Mouse (Mus musculus) inflammation-experienced regulatory T-cells, adult 6 months (primary cell): ENCODE data around the gene Pithd1. TPM values are rescaled to one million over a fixed set of nuclear protein-coding genes. Genes with fewer than 3 reads are reported as not detected.
"Not testable (repeated sequence)": the region's sequence is repeated elsewhere in the genome, so short reads cannot be mapped to it uniquely, and the experiment has no call there.

Source experiments
- ATAC-seq: one replicate; pipeline ENCODE4 v1.8.0; 2017
- polyA plus RNA-seq, 3 experiments: library from polyadenylated mRNA; unstranded; fragments of 100-300 nt; shearing (Covaris generic); gene quantifications; one replicate each; pipeline ENCODE4 v1.2.1; 2017

The Pithd1 gene
- polyA plus RNA-seq, 3 experiments from 2014 or later = 8.3 to 16.7 (median 9.8) TPM

DNA sequence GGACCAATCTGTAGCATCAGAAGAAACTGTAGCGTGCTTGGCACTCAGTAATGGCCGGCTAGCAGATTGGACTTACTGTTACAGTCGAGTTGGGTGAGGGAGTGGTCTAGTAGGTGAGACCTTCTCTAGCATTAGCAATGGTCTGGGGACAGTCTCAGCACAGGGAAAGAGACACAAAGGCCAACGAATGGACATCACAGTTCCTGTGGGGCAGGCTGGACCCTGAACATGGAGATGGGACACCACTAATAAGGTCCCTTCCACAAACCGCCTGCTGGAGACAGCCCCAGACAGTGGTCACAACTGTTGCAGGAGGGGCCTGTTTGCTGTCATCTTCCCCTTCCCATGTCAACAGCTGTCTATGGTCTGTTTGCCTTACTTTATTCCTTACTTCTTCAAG is 25.4 kb downstream of the Pithd1 start:
- no peak for ATAC-seq

GRCm38 (mm10) chr4:135960717-135961116 is 26.3 kb downstream of the Pithd1 start:
- ATAC-seq = peak; percentile 52

GRCm38 (mm10) chr4:135958354-135958753 is 28.7 kb downstream of the Pithd1 start:
- ATAC-seq = no peak

GRCm38 (mm10) chr4:135955886-135956285 is 31.2 kb downstream of the Pithd1 start:
- no peak for ATAC-seq

DNA sequence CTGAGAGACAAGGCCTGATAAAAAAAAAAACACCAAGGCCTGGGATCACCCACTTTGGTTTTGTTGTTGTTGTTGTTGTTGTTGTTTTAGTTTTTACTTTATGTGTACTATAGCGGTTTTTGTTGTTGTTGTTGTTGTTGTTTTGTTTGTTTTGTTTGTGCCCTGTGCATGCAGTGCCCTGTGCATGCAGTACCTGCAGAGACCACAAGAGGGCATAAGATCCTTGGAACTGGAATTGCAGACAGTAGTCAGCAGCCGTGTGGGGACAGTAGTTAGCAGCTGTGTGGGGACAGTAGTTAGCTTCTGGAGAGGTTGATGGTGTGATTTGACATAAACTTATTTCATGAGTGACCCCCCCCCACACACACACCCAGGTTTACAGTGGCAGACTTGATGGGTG is 32.8 kb downstream of the Pithd1 start:
- peak; percentile 65 for ATAC-seq

DNA sequence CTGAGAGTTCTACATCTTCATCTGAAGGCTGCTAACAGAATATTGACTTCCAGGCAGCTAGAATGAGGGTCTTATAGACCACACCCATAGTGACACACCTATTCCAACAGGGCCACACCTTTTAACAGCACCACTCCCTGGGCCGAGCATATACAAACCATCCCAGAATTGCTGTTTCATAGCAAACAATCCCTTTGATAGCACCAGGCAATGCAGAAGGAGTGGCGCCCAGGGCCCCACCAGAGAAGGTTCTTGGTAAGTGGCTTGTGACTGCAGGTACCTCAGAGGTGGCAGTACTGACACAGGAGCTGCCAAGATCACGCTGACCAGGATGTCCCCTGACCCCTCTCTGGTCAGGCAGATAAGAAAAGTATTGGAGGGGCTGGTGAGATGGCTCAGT is 33.9 kb downstream of the Pithd1 start:
- ATAC-seq = no peak

DNA sequence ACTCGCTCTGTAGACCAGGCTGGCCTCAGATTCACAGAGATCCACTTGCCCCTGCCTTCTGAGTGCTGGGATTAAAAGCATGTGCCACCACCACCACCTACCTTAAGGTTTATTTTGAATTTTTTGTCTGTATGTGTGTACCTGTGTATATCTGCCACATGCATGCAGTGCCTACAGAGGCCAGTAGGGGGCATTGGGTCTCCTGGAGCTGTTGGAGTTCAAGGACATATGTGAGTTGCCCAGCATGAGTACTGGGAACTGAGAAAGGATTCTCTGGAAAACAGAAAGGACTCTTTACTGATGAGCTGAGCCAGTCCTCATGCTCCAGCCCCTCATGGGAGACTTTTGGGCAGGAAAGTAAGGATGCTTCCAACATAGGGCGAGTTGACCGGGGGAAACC is 35.6 kb downstream of the Pithd1 start:
- ATAC-seq = no peak

GRCm38 (mm10) chr4:135950365-135950764 is 36.7 kb downstream of the Pithd1 start:
- ATAC-seq = no peak

- ATAC-seq = no peak
These were observed 37.2 kb downstream of the Pithd1 start for GRCm38 (mm10) chr4:135949911-135950310.

DNA sequence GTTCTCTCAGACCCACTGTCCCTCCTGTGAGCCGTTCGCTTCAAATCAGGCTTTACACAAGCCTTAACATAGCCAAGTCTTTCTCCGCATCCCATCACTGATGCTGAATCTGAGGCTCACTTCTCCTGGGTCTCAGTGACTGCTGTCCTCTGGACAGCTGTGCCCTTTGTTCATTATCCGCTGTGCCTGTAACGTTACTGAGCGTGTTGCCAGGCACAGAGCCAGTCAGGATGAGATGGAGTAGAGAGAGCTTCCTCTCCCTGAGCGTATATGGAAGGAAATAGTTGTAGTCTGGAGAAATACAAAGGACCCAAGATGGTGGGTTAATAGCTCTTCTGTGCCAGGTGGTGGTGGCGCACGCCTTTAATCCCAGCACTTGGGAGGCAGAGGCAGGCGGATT is 37.6 kb downstream of the Pithd1 start:
- ATAC-seq = no peak

GRCm38 (mm10) chr4:135948142-135948541 is 38.9 kb downstream of the Pithd1 start:
- no peak for ATAC-seq

- ATAC-seq = no peak
These were observed 40.3 kb downstream of the Pithd1 start for GRCm38 (mm10) chr4:135946659-135947301.

DNA sequence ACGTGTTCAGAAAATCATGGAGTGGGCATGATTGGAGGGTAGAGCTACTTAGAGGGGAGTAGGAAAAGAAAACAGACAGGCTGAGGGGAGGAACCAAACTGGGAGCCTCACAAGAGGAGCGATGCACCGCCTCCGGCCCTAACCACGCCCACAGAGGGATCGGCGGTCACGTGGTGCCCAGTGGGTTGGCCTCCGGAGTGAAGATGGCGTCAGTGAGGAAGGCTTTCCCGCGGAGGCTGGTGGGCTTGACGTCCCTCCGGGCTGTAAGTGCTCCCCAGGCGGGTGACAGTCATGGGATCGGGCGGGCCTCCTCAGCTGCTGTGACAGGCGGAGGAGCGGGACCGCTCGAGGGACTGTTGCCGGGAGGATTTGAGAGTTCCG is 40.8 kb downstream of the Pithd1 start, which contains the start of gene Hmgcl:
Gene Hmgcl (plus strand): TSS at position 171 of the 381 bp plus-strand sequence.
- peak; percentile 98 for ATAC-seq

DNA sequence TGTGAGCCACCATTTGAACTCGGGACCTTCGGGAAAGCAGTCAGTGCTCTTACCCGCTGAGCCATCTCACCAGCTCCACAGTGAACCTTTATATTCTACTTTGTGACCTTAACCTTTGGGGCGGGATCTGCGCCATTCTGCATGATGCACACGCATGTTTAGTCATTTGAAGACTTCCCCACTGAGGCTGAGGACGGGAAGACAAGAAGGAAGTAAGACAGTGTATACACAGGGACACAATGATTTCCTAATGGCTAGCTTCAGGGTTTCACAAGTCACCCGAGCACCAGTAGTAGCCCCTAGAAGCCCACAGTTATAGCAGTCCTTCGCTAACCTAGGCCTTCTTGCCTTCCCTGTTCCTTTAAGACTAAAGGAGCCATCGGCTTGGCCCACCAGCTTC is 41.4 kb downstream of the Pithd1 start:
- ATAC-seq = no peak

DNA sequence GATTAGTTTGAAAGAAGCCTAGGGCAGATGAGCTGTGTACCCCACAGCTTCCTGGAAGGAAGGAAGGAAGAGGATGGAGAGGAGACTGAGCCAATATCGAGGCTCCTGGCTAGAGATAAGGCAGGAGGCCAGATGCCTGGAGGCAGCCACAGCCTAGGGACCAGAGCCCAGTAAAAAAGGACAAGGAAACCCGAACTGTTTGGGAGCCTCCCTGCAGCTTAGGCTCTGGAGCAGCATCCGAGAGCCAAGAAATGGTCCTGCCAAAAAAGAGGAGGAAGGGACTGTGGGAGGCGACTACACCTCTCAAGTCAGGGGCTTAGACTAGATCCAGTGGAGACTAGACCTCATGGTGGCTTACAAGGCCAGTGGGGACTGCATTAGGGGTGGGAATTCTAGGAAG is 43.7 kb downstream of the Pithd1 start:
- ATAC-seq = no peak

GRCm38 (mm10) chr4:135942193-135942592 is 44.9 kb downstream of the Pithd1 start:
- no peak for ATAC-seq

- ATAC-seq = not testable (repeated sequence)
These were observed 46.0 kb downstream of the Pithd1 start for GRCm38 (mm10) chr4:135941026-135941425.

- no peak for ATAC-seq
These were observed 48.2 kb downstream of the Pithd1 start for GRCm38 (mm10) chr4:135938858-135939257.

GRCm38 (mm10) chr4:135935502-135935901 is 51.6 kb downstream of the Pithd1 start:
- ATAC-seq = no peak

DNA sequence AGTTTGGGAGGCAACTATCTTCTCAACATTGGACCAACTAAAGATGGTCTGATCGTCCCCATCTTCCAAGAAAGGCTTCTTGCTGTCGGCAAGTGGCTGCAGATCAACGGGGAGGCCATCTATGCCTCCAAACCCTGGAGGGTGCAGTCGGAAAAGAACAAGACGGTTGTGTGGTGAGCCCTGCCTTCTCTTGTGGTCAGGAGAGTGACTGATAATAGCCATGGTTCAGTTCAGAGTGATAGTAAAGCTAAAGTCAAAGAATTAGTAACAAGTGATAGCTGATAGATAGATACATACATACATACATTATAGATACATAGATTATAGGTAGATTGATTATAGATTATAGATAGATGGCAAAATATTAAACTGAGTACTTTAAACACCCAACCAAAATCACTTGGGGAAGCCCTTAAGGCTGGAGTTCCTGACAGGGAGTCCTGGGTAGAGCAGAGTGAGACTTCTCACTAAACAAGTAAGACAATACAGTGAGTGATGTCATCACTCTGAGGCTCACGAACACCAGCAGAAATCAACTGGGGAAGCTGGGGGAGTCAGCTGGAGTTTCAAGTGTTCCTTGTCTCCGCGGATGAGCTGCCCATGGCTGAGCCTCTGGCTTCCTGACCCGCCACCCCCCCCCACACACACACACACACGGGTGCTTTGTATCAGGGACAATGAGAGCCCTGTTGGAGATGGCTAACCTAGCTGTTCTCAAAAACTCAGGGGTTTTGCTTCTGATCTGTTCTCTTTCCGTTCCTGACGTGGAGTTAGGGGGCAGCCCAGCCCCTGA is 52.2 kb downstream of the Pithd1 start:
- ATAC-seq = no peak

DNA sequence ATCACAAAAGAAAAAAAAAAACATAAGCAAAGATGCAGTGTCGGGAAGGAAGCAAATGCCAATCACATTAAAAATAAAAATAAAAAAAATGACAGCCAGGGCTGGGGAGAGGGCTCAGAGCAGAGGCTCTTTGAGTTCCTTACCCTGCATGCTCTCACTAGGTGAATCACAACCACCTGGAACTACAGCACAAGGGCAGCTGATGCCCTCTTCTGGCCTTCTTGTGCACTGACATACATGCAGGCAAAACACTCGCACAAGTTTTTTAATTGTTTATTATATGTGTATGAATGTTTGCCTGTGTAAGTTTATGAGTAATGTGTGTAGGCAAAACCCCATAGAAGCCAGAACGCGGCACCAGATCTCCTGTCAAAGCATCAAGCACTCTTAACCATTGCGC is 55.2 kb downstream of the Pithd1 start:
- peak; percentile 52 for ATAC-seq

- ATAC-seq = no peak
These were observed 56.8 kb downstream of the Pithd1 start for GRCm38 (mm10) chr4:135930239-135930638.

DNA sequence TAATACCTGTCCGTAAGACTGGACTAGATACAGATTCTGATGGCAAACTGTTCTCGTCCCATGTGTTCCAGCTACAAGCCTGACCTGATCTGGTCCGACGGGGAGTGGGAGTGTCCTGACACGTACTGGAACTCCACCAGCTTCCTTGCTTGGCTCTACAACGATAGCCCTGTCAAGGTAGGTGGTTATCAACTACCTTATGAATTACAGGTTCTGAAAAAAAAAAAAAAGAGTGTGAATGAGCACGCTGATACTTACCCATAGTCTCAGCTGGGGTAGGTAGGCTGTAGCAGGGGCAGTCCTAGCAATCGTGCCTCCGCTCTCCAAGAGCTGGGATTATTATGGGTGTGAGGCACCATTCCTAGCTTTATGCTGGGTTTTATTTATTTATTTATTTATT is 57.2 kb downstream of the Pithd1 start:
- ATAC-seq = no peak

GRCm38 (mm10) chr4:135929405-135929804 is 57.7 kb downstream of the Pithd1 start:
- ATAC-seq = no peak
